In genomic region chr19:43311125-43311524, GRCm38 (mm10) we compare ENCODE assay signal across 8 mouse cellular contexts.
DNase-seq lines count a peak whose midpoint lies in the region; ATAC-seq lines count a peak whose summit lies in the region.

No protein-coding gene starts in this region.

- H3K27me3 ChIP-seq in hindbrain, embryonic 10.5 days (ENCODE audit: insufficient read depth, poor library complexity, severe bottlenecking): no peaks in the 10 kb centered on the region
- no peaks in the 10 kb centered on the region for H3K27me3 ChIP-seq in hindbrain, embryonic 16.5 days (replicated peaks; ENCODE audit: control insufficient read depth, insufficient read depth, low read length)

- H3K27ac ChIP-seq in hindbrain, embryonic 10.5 days: no peak overlapping the region
- H3K27ac ChIP-seq in hindbrain, embryonic 16.5 days (ENCODE audit: low read depth, low read length): no peak overlapping the region

- H3K36me3 ChIP-seq in hindbrain, embryonic 10.5 days: no peaks in the 10 kb centered on the region
- no peaks in the 10 kb centered on the region for H3K36me3 ChIP-seq in hindbrain, embryonic 16.5 days (ENCODE audit: control insufficient read depth, insufficient read depth, low read length)

- H3K9me3 ChIP-seq in hindbrain, embryonic 10.5 days: peaks cover 7% of the 10 kb centered on the region; the same call in 1 of the 2 replicates
- 0 out of 2 replicates have a peak, but pooled peaks cover 2% of the 10 kb centered on the region for H3K9me3 ChIP-seq in hindbrain, embryonic 16.5 days (ENCODE audit: control insufficient read depth, low read length)

- ATAC-seq in hindbrain, embryonic 16.5 days: no peak
- no peak for ATAC-seq in inflammation-experienced regulatory T-cells, adult 6 months

- H3K9ac ChIP-seq in hindbrain, embryonic 16.5 days (ENCODE audit: low read depth, low read length): no peak overlapping the region

- DNase-seq in hindbrain, embryonic 10.5 days (ENCODE audit: low spot score): peak; percentile 8
- DNase-seq in 416B (ENCODE audit: low read depth) (peak; percentile 18), adipocyte (ENCODE audit: low spot score) (peak; percentile 8)
- DNase-seq in frontal cortex, postnatal 36 days (ENCODE audit: low spot score in 2 of 2): peak; percentile 11 to 53
- DNase-seq in left cerebral cortex, postnatal 36 days (ENCODE audit: low spot score in 2 of 2): peak; percentile 7
- DNase-seq in gastrocnemius, postnatal 10 days: no peak

- H3K4me2 ChIP-seq in hindbrain, embryonic 16.5 days (ENCODE audit: low read length): no peak overlapping the region

- H3K4me1 ChIP-seq in hindbrain, embryonic 10.5 days (replicated peaks): no peaks in the 10 kb centered on the region
- no peaks in the 10 kb centered on the region for H3K4me1 ChIP-seq in hindbrain, embryonic 16.5 days (ENCODE audit: control insufficient read depth, insufficient read depth, low read depth, low read length)

- intact Hi-C loops in left cerebral cortex, postnatal 36 days (cut with DNase I): loop anchor here (2.0 to 5.0 kb wide), 2 partner anchors 284 to 516 kb away; no protein-coding TSS in a partner anchor

- H3K4me3 ChIP-seq in hindbrain, embryonic 10.5 days: no peak overlapping the region
- H3K4me3 ChIP-seq in hindbrain, embryonic 16.5 days (ENCODE audit: low read length): no peak overlapping the region
